8 mouse cellular contexts compared by ENCODE assay signal in the genomic region with DNA sequence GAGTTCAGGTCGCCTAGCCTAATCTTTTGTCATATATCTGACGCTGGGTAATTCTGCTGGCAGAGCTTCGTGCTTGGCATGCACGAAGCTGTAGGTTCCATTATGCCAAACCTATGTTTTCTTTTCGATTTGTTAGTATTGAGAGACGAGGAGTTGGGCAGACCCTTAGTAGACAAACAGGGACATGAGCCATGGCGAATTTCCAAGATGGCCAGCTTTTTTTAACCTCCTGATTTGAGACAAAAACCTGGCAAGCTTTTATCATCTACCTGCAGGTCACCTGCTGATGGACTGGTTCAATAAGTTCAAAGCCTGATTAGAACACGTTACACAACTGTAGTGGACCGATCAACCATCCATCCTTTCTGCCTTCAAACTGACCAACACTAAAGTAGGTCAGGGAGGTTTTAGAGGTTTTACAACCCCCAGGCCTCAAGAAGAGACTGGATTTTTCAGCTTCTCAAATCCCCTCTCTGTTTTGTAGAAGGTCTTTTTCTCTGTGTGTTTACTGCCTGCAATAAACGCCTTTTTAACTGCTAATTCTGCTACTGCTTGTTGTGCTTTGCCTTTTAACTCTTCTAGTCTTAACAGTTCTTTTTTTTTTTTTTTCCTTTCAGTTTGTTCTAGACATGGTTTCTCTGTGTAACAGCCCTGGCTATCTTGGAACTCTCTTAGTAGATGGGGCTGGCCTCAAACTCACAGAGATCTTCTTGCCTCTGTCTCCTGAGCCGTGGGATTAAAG. TPM values are rescaled to one million over a fixed set of nuclear protein-coding genes. Genes with fewer than 3 reads are reported as not detected.
DNase-seq lines count a peak whose midpoint lies in the region; ATAC-seq lines count a peak whose summit lies in the region.

No protein-coding gene starts in this region.

- H3K4me3 ChIP-seq in brown adipose tissue, adult 24 weeks (ENCODE audit: insufficient read depth, low read depth, low read length): peak overlapping the region; percentile 87
- peak overlapping the region; percentile 98 for H3K4me3 ChIP-seq in erythroblast, embryonic 14.5 days (replicated peaks)
- H3K4me3 ChIP-seq in intestine, embryonic 14.5 days (ENCODE audit: low read depth, low read length): peak overlapping the region; percentile 81

- WGBS in intestine, embryonic 14.5 days: 34% methylated on average over 11 of the region's 11 CpGs

- H3K4me1 ChIP-seq in brown adipose tissue, adult 24 weeks (ENCODE audit: control insufficient read depth, insufficient read depth, insufficient read length, low read length): no peaks in the 10 kb centered on the region; the same call in 1 of the 2 replicates
- H3K4me1 ChIP-seq in erythroblast, embryonic 14.5 days (ENCODE audit: control insufficient read depth): peaks cover 78% of the 10 kb centered on the region
- H3K4me1 ChIP-seq in intestine, embryonic 14.5 days (replicated peaks; ENCODE audit: control insufficient read depth, insufficient read depth, low read length): peaks cover 13% of the 10 kb centered on the region

- H3K36me3 ChIP-seq in erythroblast, embryonic 14.5 days (ENCODE audit: control insufficient read depth): peaks cover 20% of the 10 kb centered on the region
- no peaks in the 10 kb centered on the region for H3K36me3 ChIP-seq in intestine, embryonic 14.5 days (ENCODE audit: control insufficient read depth, insufficient read depth, low read length)

- no peaks in the 10 kb centered on the region for H3K27me3 ChIP-seq in erythroblast, embryonic 14.5 days (ENCODE audit: control insufficient read depth)
- H3K27me3 ChIP-seq in intestine, embryonic 14.5 days (replicated peaks; ENCODE audit: control insufficient read depth, insufficient read depth, low read length): no peaks in the 10 kb centered on the region

- H3K27ac ChIP-seq in brown adipose tissue, adult 24 weeks (replicated peaks; ENCODE audit: low read depth, low read length): peak overlapping the region; percentile 44; the same call in 1 of the 2 replicates
- peak overlapping the region; percentile 99 for H3K27ac ChIP-seq in intestine, embryonic 14.5 days (ENCODE audit: low read depth)

- H3K4me2 ChIP-seq in intestine, embryonic 14.5 days (ENCODE audit: low read length): peak overlapping the region; percentile 89

- no peaks in the 10 kb centered on the region for H3K9me3 ChIP-seq in erythroblast, embryonic 14.5 days (ENCODE audit: control insufficient read depth, low read length)
- H3K9me3 ChIP-seq in intestine, embryonic 14.5 days (ENCODE audit: control insufficient read depth, low read length): no peaks in the 10 kb centered on the region

- DNase-seq in left cerebral cortex, postnatal 14 days (ENCODE audit: low spot score in 2 of 2): peak; percentile 23 to 34
- no peak for DNase-seq in left cerebral cortex, adult 18-20 months (ENCODE audit: low spot score in 2 of 2)
- DNase-seq in intestine, embryonic 14.5 days (ENCODE audit: low spot score): no peak
- no peak for DNase-seq in urinary bladder, postnatal 25 days (ENCODE audit: low spot score)
- no peak for DNase-seq in layer of hippocampus, adult 18-20 months (ENCODE audit: low spot score in 2 of 2)

- peak overlapping the region; percentile 10; the same call in 1 of the 2 replicates for H3K9ac ChIP-seq in intestine, embryonic 14.5 days (ENCODE audit: low read length)

- 0 out of 2 replicates have a peak, but pooled peaks have one; percentile 1 for ATAC-seq in intestine, embryonic 14.5 days (replicated peaks; ENCODE audit: low FRiP score, low TSS enrichment, low read depth)
- ATAC-seq in megakaryocyte, adult 5-6 weeks (ENCODE audit: poor library complexity, severe bottlenecking): peak; percentile 6; the same call in 1 of the 2 replicates

- intact Hi-C loops in left cerebral cortex, postnatal 14 days (cut with DNase I): loop anchor here (5.0 kb wide), 1 partner anchor 43 kb away; no protein-coding TSS in a partner anchor

RNA-seq across cellular contexts. Expression of a gene that starts 0.8 kb away (rescaled TPM):
- total RNA-seq in left cerebral cortex, postnatal 14 days (2021): 10 to 100 TPM; 24.6 to 28.4 TPM
- total RNA-seq in left cerebral cortex, adult 18-20 months (2021): 10 to 100 TPM; 35.8 to 37.2 TPM
- 8.3 and 9.4 TPM in 2 replicates for polyA plus RNA-seq in brown adipose tissue, adult 24 weeks (2012; ENCODE audit: insufficient read depth, insufficient read length, missing spikeins)
- polyA plus RNA-seq in erythroblast, embryonic 14.5 days (2012): 4.5 and 4.8 TPM in 2 replicates
- polyA plus RNA-seq in intestine, embryonic 14.5 days (2014; fragmentation: Nextera tagmentation; extraction: Ambion mirVana): 33.1 and 35.1 TPM in 2 replicates
- 25.4 and 26.5 TPM in 2 replicates for total RNA-seq in megakaryocyte, adult 5-6 weeks (2015)
- 28.3 and 31.5 TPM in 2 replicates for total RNA-seq in megakaryocyte, adult 5-6 weeks (2017)
- 10 to 100 TPM; 41.2 to 43.1 TPM for total RNA-seq in layer of hippocampus, adult 18-20 months (2021)

RNA-seq across cellular contexts. Expression of a gene that starts 1.1 kb away (rescaled TPM):
- total RNA-seq in left cerebral cortex, postnatal 14 days (2021): not detected
- total RNA-seq in left cerebral cortex, adult 18-20 months (2021): under 1 TPM in 1 of 2 experiments, not detected in 1; 0.26 TPM
- not detected in 2 replicates for polyA plus RNA-seq in brown adipose tissue, adult 24 weeks (2012; ENCODE audit: insufficient read depth, insufficient read length, missing spikeins)
- not detected in 2 replicates for polyA plus RNA-seq in erythroblast, embryonic 14.5 days (2012)
- polyA plus RNA-seq in intestine, embryonic 14.5 days (2014; fragmentation: Nextera tagmentation; extraction: Ambion mirVana): 0.17 and 0.28 TPM in 2 replicates
- total RNA-seq in megakaryocyte, adult 5-6 weeks (2015): not detected in 2 replicates
- 0.12 and 0.18 TPM in 2 replicates for total RNA-seq in megakaryocyte, adult 5-6 weeks (2017)
- total RNA-seq in layer of hippocampus, adult 18-20 months (2021): not detected

RNA-seq across cellular contexts. Expression of a gene that starts 59.2 kb away (rescaled TPM):
- total RNA-seq in left cerebral cortex, postnatal 14 days (2021): under 1 TPM; 0.13 TPM
- total RNA-seq in left cerebral cortex, adult 18-20 months (2021): under 1 TPM; 0.12 to 0.16 TPM
- not detected in 2 replicates for polyA plus RNA-seq in brown adipose tissue, adult 24 weeks (2012; ENCODE audit: insufficient read depth, insufficient read length, missing spikeins)
- not detected in 2 replicates for polyA plus RNA-seq in erythroblast, embryonic 14.5 days (2012)
- not detected in 2 replicates for polyA plus RNA-seq in intestine, embryonic 14.5 days (2014; fragmentation: Nextera tagmentation; extraction: Ambion mirVana)
- not detected in 2 replicates for total RNA-seq in megakaryocyte, adult 5-6 weeks (2015)
- total RNA-seq in megakaryocyte, adult 5-6 weeks (2017): not detected in 2 replicates
- total RNA-seq in layer of hippocampus, adult 18-20 months (2021): under 1 TPM; 0.15 to 0.43 TPM

Comparison
In these comparisons a context has a peak if more than half of its experiments do, and no peak if none do; other contexts are left out.
1. DNase-seq: peak in left cerebral cortex, postnatal 14 days (2 of 2); none in left cerebral cortex, adult 18-20 months (0 of 2), intestine, embryonic 14.5 days (single experiment), urinary bladder, postnatal 25 days (single experiment) and layer of hippocampus, adult 18-20 months (0 of 2).
2. Peak in every context shown above with its lines, with median percentiles within 50 percentile points of each other: H3K4me3 ChIP-seq.